Mouse (Mus musculus): Measurements from ENCODE around the gene Ntrk3. TPM values are rescaled to one million over a fixed set of nuclear protein-coding genes. Genes with fewer than 3 reads are reported as not detected.

Gene Ntrk3
- polyA plus RNA-seq, 1 experiment from 2014 or later, result 2.9 TPM

GRCm38 (mm10) chr7:78385971-78386370, 351.8 kb downstream of the Ntrk3 start:
- Histone ChIP-seq H3K27me3 (replicated peaks) (no peaks in the 10 kb centered on the region), H3K4me3 (replicated peaks) (no peak overlapping the region), H3K9ac (no peak overlapping the region), H3K4me1 (replicated peaks) (no peaks in the 10 kb centered on the region), H3K9me3 (no peaks in the 10 kb centered on the region), H3K4me2 (replicated peaks) (no peak overlapping the region), H3K27ac (no peak overlapping the region), H3K36me3 (no peaks in the 10 kb centered on the region)
- 68% methylated on average over 1 of the region's 1 CpGs for WGBS
- ATAC-seq, result no peak

- Histone ChIP-seq H3K4me2 (replicated peaks) (no peak overlapping the region), H3K27ac (no peak overlapping the region), H3K36me3 (no peaks in the 10 kb centered on the region), H3K9ac (no peak overlapping the region), H3K4me1 (replicated peaks) (no peaks in the 10 kb centered on the region), H3K9me3 (no peaks in the 10 kb centered on the region), H3K27me3 (replicated peaks) (no peaks in the 10 kb centered on the region), H3K4me3 (replicated peaks) (no peak overlapping the region)
- ATAC-seq, result no peak
Measured at GRCm38 (mm10) chr7:78384111-78384510, 353.7 kb downstream of the Ntrk3 start.

- Histone ChIP-seq H3K4me3 (replicated peaks) (no peak overlapping the region), H3K4me1 (replicated peaks) (no peaks in the 10 kb centered on the region), H3K4me2 (replicated peaks) (no peak overlapping the region), H3K36me3 (no peaks in the 10 kb centered on the region), H3K27ac (no peak overlapping the region), H3K9ac (no peak overlapping the region), H3K27me3 (replicated peaks) (no peaks in the 10 kb centered on the region), H3K9me3 (no peaks in the 10 kb centered on the region)
- no peak for ATAC-seq
- whole genome bisulfite sequencing, result 33% methylated on average over 1 of the region's 1 CpGs
Measured at GRCm38 (mm10) chr7:78382126-78382525, 355.7 kb downstream of the Ntrk3 start.

GRCm38 (mm10) chr7:78379784-78380183, 358.0 kb downstream of the Ntrk3 start:
- Histone ChIP-seq H3K4me2 (replicated peaks) (no peak overlapping the region), H3K27me3 (replicated peaks) (no peaks in the 10 kb centered on the region), H3K9me3 (no peaks in the 10 kb centered on the region), H3K36me3 (no peaks in the 10 kb centered on the region), H3K9ac (no peak overlapping the region), H3K4me1 (replicated peaks) (no peaks in the 10 kb centered on the region), H3K4me3 (replicated peaks) (no peak overlapping the region), H3K27ac (no peak overlapping the region)
- 83% methylated on average over 5 of the region's 5 CpGs for WGBS
- ATAC-seq, result no peak

GRCm38 (mm10) chr7:78378306-78378705, 359.5 kb downstream of the Ntrk3 start:
- H3K27me3 ChIP-seq (replicated peaks), result no peaks in the 10 kb centered on the region
- 80% methylated on average over 2 of the region's 2 CpGs for WGBS
- no peak overlapping the region for H3K4me2 ChIP-seq (replicated peaks)
- H3K4me1 ChIP-seq (replicated peaks), result no peaks in the 10 kb centered on the region
- no peak overlapping the region for H3K27ac ChIP-seq
- ATAC-seq, result no peak
- no peak overlapping the region for H3K9ac ChIP-seq
- no peak overlapping the region for H3K4me3 ChIP-seq (replicated peaks)
- no peaks in the 10 kb centered on the region for H3K36me3 ChIP-seq
- no peaks in the 10 kb centered on the region for H3K9me3 ChIP-seq

GRCm38 (mm10) chr7:78376875-78377274, 360.9 kb downstream of the Ntrk3 start:
- no peak overlapping the region for H3K9ac ChIP-seq
- H3K4me1 ChIP-seq (replicated peaks), result no peaks in the 10 kb centered on the region
- H3K4me3 ChIP-seq (replicated peaks), result no peak overlapping the region
- H3K36me3 ChIP-seq, result no peaks in the 10 kb centered on the region
- H3K9me3 ChIP-seq, result no peaks in the 10 kb centered on the region
- no peak overlapping the region for H3K4me2 ChIP-seq (replicated peaks)
- H3K27ac ChIP-seq, result no peak overlapping the region
- H3K27me3 ChIP-seq (replicated peaks), result no peaks in the 10 kb centered on the region
- 62% methylated on average over 4 of the region's 4 CpGs for WGBS
- ATAC-seq, result no peak

- ATAC-seq, result no peak
- Histone ChIP-seq H3K4me3 (replicated peaks) (no peak overlapping the region), H3K27me3 (replicated peaks) (no peaks in the 10 kb centered on the region), H3K27ac (no peak overlapping the region), H3K36me3 (no peaks in the 10 kb centered on the region), H3K4me1 (replicated peaks) (no peaks in the 10 kb centered on the region), H3K4me2 (replicated peaks) (no peak overlapping the region), H3K9ac (no peak overlapping the region), H3K9me3 (no peaks in the 10 kb centered on the region)
- WGBS, result 58% methylated on average over 8 of the region's 8 CpGs
Measured at GRCm38 (mm10) chr7:78361341-78362309, 376.2 kb downstream of the Ntrk3 start.

GRCm38 (mm10) chr7:78347464-78347863, 390.3 kb downstream of the Ntrk3 start:
- no peak overlapping the region for H3K4me3 ChIP-seq (replicated peaks)
- no peak overlapping the region for H3K4me2 ChIP-seq (replicated peaks)
- no peaks in the 10 kb centered on the region for H3K4me1 ChIP-seq (replicated peaks)
- WGBS, result 55% methylated on average over 5 of the region's 5 CpGs
- no peak overlapping the region for H3K27ac ChIP-seq
- no peaks in the 10 kb centered on the region for H3K36me3 ChIP-seq
- no peaks in the 10 kb centered on the region for H3K9me3 ChIP-seq
- H3K27me3 ChIP-seq (replicated peaks), result no peaks in the 10 kb centered on the region
- H3K9ac ChIP-seq, result no peak overlapping the region
- ATAC-seq, result no peak

- no peak overlapping the region for H3K4me3 ChIP-seq (replicated peaks)
- no peak for ATAC-seq
Measured at GRCm38 (mm10) chr7:78333422-78333821, 404.4 kb downstream of the Ntrk3 start.

GRCm38 (mm10) chr7:78328301-78328700, 409.5 kb downstream of the Ntrk3 start:
- Histone ChIP-seq H3K9me3 (no peaks in the 10 kb centered on the region), H3K4me3 (replicated peaks) (no peak overlapping the region), H3K4me2 (replicated peaks) (no peak overlapping the region), H3K27me3 (replicated peaks) (no peaks in the 10 kb centered on the region), H3K9ac (no peak overlapping the region), H3K27ac (no peak overlapping the region), H3K36me3 (no peaks in the 10 kb centered on the region), H3K4me1 (replicated peaks) (no peaks in the 10 kb centered on the region)
- WGBS, result 79% methylated on average over 2 of the region's 2 CpGs
- ATAC-seq, result no peak

More at GRCm38 (mm10) chr7:78333422-78333821, 404.4 kb downstream of the Ntrk3 start:
- no peak overlapping the region for H3K9ac ChIP-seq
- H3K9me3 ChIP-seq, result no peaks in the 10 kb centered on the region
- no peak overlapping the region for H3K4me2 ChIP-seq (replicated peaks)
- no peaks in the 10 kb centered on the region for H3K4me1 ChIP-seq (replicated peaks)
- no peaks in the 10 kb centered on the region for H3K36me3 ChIP-seq
- no peaks in the 10 kb centered on the region for H3K27me3 ChIP-seq (replicated peaks)
- no peak overlapping the region for H3K27ac ChIP-seq

- Histone ChIP-seq H3K4me2 (replicated peaks) (no peak overlapping the region), H3K9me3 (no peaks in the 10 kb centered on the region), H3K4me1 (replicated peaks) (no peaks in the 10 kb centered on the region), H3K36me3 (no peaks in the 10 kb centered on the region), H3K9ac (no peak overlapping the region), H3K4me3 (replicated peaks) (no peak overlapping the region), H3K27me3 (replicated peaks) (no peaks in the 10 kb centered on the region), H3K27ac (no peak overlapping the region)
- WGBS, result 82% methylated on average over 3 of the region's 3 CpGs
- ATAC-seq, result no peak
Measured at GRCm38 (mm10) chr7:78326185-78326584, 411.6 kb downstream of the Ntrk3 start.

GRCm38 (mm10) chr7:78318640-78319039, 419.2 kb downstream of the Ntrk3 start:
- no peaks in the 10 kb centered on the region for H3K9me3 ChIP-seq
- no peak overlapping the region for H3K27ac ChIP-seq
- no peak overlapping the region for H3K9ac ChIP-seq
- H3K4me1 ChIP-seq (replicated peaks), result no peaks in the 10 kb centered on the region
- no peak overlapping the region for H3K4me3 ChIP-seq (replicated peaks)
- WGBS, result 81% methylated on average over 4 of the region's 4 CpGs
- H3K27me3 ChIP-seq (replicated peaks), result no peaks in the 10 kb centered on the region
- ATAC-seq, result no peak
- H3K36me3 ChIP-seq, result no peaks in the 10 kb centered on the region
- H3K4me2 ChIP-seq (replicated peaks), result no peak overlapping the region

GRCm38 (mm10) chr7:78305770-78306169, 432.0 kb downstream of the Ntrk3 start:
- H3K36me3 ChIP-seq, result no peaks in the 10 kb centered on the region
- H3K4me3 ChIP-seq (replicated peaks), result no peak overlapping the region
- no peaks in the 10 kb centered on the region for H3K4me1 ChIP-seq (replicated peaks)
- no peak overlapping the region for H3K27ac ChIP-seq
- no peaks in the 10 kb centered on the region for H3K9me3 ChIP-seq
- 86% methylated on average over 1 of the region's 1 CpGs for WGBS
- no peaks in the 10 kb centered on the region for H3K27me3 ChIP-seq (replicated peaks)
- ATAC-seq, result no peak
- H3K4me2 ChIP-seq (replicated peaks), result no peak overlapping the region
- no peak overlapping the region for H3K9ac ChIP-seq
